Mouse (Mus musculus) forebrain, embryonic 10.5 days (tissue): ENCODE data around the gene 4930578C19Rik. TPM values are rescaled to one million over a fixed set of nuclear protein-coding genes. Genes with fewer than 3 reads are reported as not detected.
"Not testable (repeated sequence)": the region's sequence is repeated elsewhere in the genome, so short reads cannot be mapped to it uniquely, and the experiment has no call there.

Source experiments
- DNase-seq: peaks from one replicate; pipeline ENCODE4 v3.0.0-alpha.2; 2017; ENCODE audit warnings: low spot score; ENCODE audit errors: extremely low spot score
- H3K27ac ChIP-seq: fragments of 300-500 bp; sonication (generic); 2 replicates; pipeline ENCODE4 v1.5.1; 2016; ENCODE audit warnings: mild to moderate bottlenecking
- H3K27me3 ChIP-seq: fragments of 300-500 bp; sonication (generic); 2 replicates; pipeline ENCODE4 v1.6.1; 2016; ENCODE audit warnings: mild to moderate bottlenecking; ENCODE audit not compliant: poor library complexity, severe bottlenecking
- H3K36me3 ChIP-seq: fragments of 300-500 bp; sonication (generic); replicated peaks from 2 replicates; pipeline ENCODE4 v1.6.1; 2016; ENCODE audit warnings: mild to moderate bottlenecking, moderate library complexity
- H3K4me1 ChIP-seq: fragments of 300-500 bp; sonication (generic); 2 replicates; pipeline ENCODE4 v1.6.1; 2016
- H3K4me3 ChIP-seq: fragments of 300-500 bp; sonication (generic); 2 replicates; pipeline ENCODE4 v1.5.1; 2016; ENCODE audit warnings: mild to moderate bottlenecking, moderate library complexity
- H3K9me3 ChIP-seq: fragments of 300-500 bp; sonication (generic); 2 replicates; pipeline ENCODE4 v1.6.1; 2016; ENCODE audit warnings: mild to moderate bottlenecking, moderate library complexity
- WGBS: fragments of 180-500 bp; shearing (Covaris S2); methylation state at CpG from one replicate; pipeline ENCODE4 v1.1.7; 2016; 5-methylcytosine and 5-hydroxymethylcytosine counted together
- polyA plus RNA-seq: library from polyadenylated mRNA; unstranded; fragments of >200 nt; fragmentation: Nextera tagmentation; extraction: Ambion mirVana; gene quantifications from 2 replicates; pipeline ENCODE4 v1.2.1, GENCODE M21; 2016

4930578C19Rik gene
- polyA plus RNA-seq, 1 experiment from 2014 or later: 0.31 TPM

DNA sequence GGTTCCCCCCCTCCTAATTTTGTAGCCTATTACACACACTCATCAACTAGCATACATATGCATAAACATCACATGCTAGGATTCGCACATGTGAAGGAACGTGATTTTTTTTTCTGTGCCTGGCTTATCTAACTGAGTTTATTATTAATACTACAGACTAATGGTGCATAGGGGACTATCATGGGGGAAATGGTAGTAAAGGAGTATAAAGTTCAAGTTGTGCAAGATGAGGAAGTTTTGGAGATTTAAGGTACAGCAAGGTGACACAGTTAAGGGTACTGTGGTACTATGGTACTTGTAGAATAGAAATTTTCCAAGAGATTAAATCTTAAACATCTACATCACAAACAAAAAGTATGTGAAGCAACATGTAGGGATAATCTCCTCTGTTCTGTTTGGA, 64.5 kb downstream of the 4930578C19Rik start:
- DNase-seq: no peak
- WGBS: 96% methylated on average over 2 of the region's 2 CpGs
- Histone ChIP-seq H3K27me3 (no peaks in the 10 kb centered on the region), H3K9me3 (no peaks in the 10 kb centered on the region), H3K27ac (no peak overlapping the region), H3K36me3 (no peaks in the 10 kb centered on the region), H3K4me3 (no peak overlapping the region), H3K4me1 (no peaks in the 10 kb centered on the region)

DNA sequence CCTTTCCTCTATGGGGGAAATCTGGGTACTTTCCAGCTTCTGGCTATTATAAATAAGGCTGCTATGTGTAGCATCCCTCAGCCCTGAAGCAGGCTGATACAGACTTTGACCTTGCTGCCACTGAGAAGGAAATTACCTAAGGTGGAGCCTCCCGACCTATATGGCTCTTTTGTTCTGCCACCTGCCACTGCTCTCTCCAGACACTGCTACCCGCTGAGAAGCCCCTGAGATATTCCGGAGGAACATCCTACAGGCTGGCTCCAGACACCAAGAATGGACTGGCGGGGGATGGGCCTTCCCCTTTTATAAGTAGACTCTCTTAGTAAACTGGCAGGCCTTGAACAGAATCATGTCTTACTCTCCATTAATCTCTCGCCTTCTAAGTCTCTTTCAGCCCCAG, 77.0 kb downstream of the 4930578C19Rik start:
- H3K27me3 ChIP-seq, H3K4me1 ChIP-seq, H3K9me3 ChIP-seq, H3K27ac ChIP-seq, DNase-seq, H3K36me3 ChIP-seq, H3K4me3 ChIP-seq: not testable (repeated sequence)
- 86% methylated on average over 5 of the region's 5 CpGs for WGBS
